In the genomic region with DNA sequence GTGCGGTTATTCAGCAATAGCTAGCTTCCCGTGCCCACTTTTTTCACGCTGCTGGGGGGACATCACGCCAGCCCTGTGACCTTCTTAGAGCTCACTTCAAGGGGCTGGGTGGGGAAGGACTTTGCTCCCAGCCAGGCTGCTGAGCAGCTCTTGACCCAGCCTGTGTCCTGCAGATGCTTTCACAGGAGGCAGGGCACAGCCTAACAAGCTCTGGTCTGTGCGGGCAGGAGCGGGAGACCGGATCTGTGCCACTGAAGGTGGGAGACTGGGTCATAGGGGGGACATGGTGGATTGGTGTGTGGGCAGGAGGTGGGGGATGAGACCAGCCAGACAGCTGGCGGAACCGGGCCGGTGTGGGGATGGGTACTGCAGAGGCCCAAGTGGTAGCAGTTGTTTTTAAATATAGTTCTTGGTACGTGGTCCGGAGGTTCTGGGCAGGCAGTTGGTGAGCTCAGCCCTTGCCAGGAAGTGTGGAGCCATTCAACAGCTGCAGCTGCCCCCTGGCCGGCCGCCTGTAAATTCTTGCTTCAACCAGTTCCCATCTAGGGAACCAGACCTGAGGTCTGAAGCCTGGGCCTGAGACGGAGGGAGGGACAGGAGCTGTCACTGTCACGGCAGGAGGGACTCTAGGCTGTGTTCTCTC, we compare ENCODE assay signal across 8 mouse cellular contexts. TPM values are rescaled to one million over a fixed set of nuclear protein-coding genes. Genes with fewer than 3 reads are reported as not detected.
A peak's percentile ranks its signal among the peaks of the same experiment; 100 is the strongest.
DNase-seq lines count a peak whose midpoint lies in the region; ATAC-seq lines count a peak whose summit lies in the region.

No protein-coding gene starts in this region.

- H3K36me3 ChIP-seq in megakaryocyte, embryonic 14.5 days (replicated peaks; ENCODE audit: low read length) = peaks cover 73% of the 10 kb centered on the region
- peaks cover 37% of the 10 kb centered on the region for H3K36me3 ChIP-seq in heart, embryonic 14.5 days (ENCODE audit: control insufficient read depth, insufficient read depth, low read length)
- peaks cover 30% of the 10 kb centered on the region; the same call in 1 of the 2 replicates for H3K36me3 ChIP-seq in macrophage (ENCODE audit: inconsistent target)

- no peak for ATAC-seq in megakaryocyte, adult 5-6 weeks (ENCODE audit: poor library complexity, severe bottlenecking)
- ATAC-seq in heart, embryonic 14.5 days (ENCODE audit: insufficient number of reproducible peaks, insufficient read depth, low FRiP score, low read depth) = no peak

- peaks cover 66% of the 10 kb centered on the region for H3K79me2 ChIP-seq in macrophage (ENCODE audit: inconsistent target)

- H3K4me3 ChIP-seq in megakaryocyte, embryonic 14.5 days (replicated peaks) = peak overlapping the region; percentile 90
- H3K4me3 ChIP-seq in heart, embryonic 14.5 days (ENCODE audit: control insufficient read depth in 1 of 2, insufficient read depth in 1 of 2, low read depth in 1 of 2, low read length in 2 of 2) = peak overlapping the region in 1 of 2 experiments; percentile 19; a peak in 2 of 4 replicates
- peak overlapping the region; percentile 1; the same call in 1 of the 2 replicates for H3K4me3 ChIP-seq in macrophage (ENCODE audit: inconsistent target)

- peaks cover 85% of the 10 kb centered on the region for H3K4me1 ChIP-seq in megakaryocyte, embryonic 14.5 days
- peaks cover 36 to 52% of the 10 kb centered on the region in 2 experiments for H3K4me1 ChIP-seq in heart, embryonic 14.5 days (ENCODE audit: control insufficient read depth in 2 of 2, insufficient read depth in 2 of 2, low read length in 2 of 2)

- H3K9me3 ChIP-seq in megakaryocyte, embryonic 14.5 days = no peaks in the 10 kb centered on the region
- no peaks in the 10 kb centered on the region for H3K9me3 ChIP-seq in heart, embryonic 14.5 days (ENCODE audit: control insufficient read depth, low read length)

- peak overlapping the region; percentile 70 for H3K9ac ChIP-seq in heart, embryonic 14.5 days (ENCODE audit: low read length)

- H3K27ac ChIP-seq in heart, embryonic 14.5 days (replicated peaks in 1 of 2; ENCODE audit: control insufficient read depth in 1 of 2, insufficient read depth in 1 of 2, low read depth in 2 of 2, low read length in 2 of 2) = peak overlapping the region; percentile 79 to 95
- H3K27ac ChIP-seq in macrophage = peak overlapping the region; percentile 82

- peak overlapping the region; percentile 87 for H3K4me2 ChIP-seq in heart, embryonic 14.5 days (ENCODE audit: low read length)

- H3K27me3 ChIP-seq in megakaryocyte, embryonic 14.5 days (replicated peaks) = no peaks in the 10 kb centered on the region
- no peaks in the 10 kb centered on the region for H3K27me3 ChIP-seq in heart, embryonic 14.5 days (ENCODE audit: control insufficient read depth, insufficient read depth, low read length)

- 38% methylated on average over 16 of the region's 16 CpGs for WGBS in heart, embryonic 14.5 days
- WGBS in macrophage (ENCODE audit: missing documents) = 31% methylated on average over 16 of the region's 16 CpGs

- peak; percentile 46 to 67 for DNase-seq in cerebellum, postnatal 14 days
- DNase-seq in kidney, postnatal 14 days = peak; percentile 79
- no peak for DNase-seq in c-Kit-positive CD71-positive TER-119-positive erythroid progenitor cells, embryonic 14.5 days (ENCODE audit: low spot score)
- no peak for DNase-seq in ovary, adult 18-20 months (ENCODE audit: low spot score)

RNA-seq across cellular contexts. Expression of a gene that starts 4.0 kb away (rescaled TPM):
- 20.6 and 36.4 TPM in 2 replicates for polyA plus RNA-seq in megakaryocyte, embryonic 14.5 days (2012; ENCODE audit: insufficient read depth, low replicate concordance)
- total RNA-seq in megakaryocyte, adult 5-6 weeks (2015) = 18.6 and 20.1 TPM in 2 replicates
- 14.3 and 21.7 TPM in 2 replicates for total RNA-seq in megakaryocyte, adult 5-6 weeks (2017)
- polyA plus RNA-seq in heart, embryonic 14.5 days (2014; fragmentation: Nextera tagmentation; extraction: Ambion mirVana) = 8.7 and 9.7 TPM in 2 replicates
- 100 to 1,000 TPM in 16 of 26 experiments, 10 to 100 TPM in 10; 28.7 to 216 (median 130) TPM for total RNA-seq in macrophage (2018; cell fraction: chromatin; rRNA removed)
- 10 to 100 TPM in 21 of 26 experiments, 1 to 10 TPM in 5; 5.2 to 23.5 (median 15.3) TPM for total RNA-seq in macrophage (2018; cell fraction: cytosol; rRNA removed)
- total RNA-seq in macrophage (2018; cell fraction: nucleus; rRNA removed) = 100 to 1,000 TPM in 6 of 26 experiments, 10 to 100 TPM in 20; 19.8 to 149 (median 68.8) TPM
- 14.3 to 29.7 TPM (median 18.2 TPM) in 3 replicates for polyA plus RNA-seq in macrophage (2018)

RNA-seq across cellular contexts. Expression of a gene that starts 17.2 kb away (rescaled TPM):
- polyA plus RNA-seq in megakaryocyte, embryonic 14.5 days (2012; ENCODE audit: insufficient read depth, low replicate concordance) = 5,967 and 19,384 TPM in 2 replicates
- total RNA-seq in megakaryocyte, adult 5-6 weeks (2015) = 2,892 and 2,923 TPM in 2 replicates
- total RNA-seq in megakaryocyte, adult 5-6 weeks (2017) = 1,028 and 1,070 TPM in 2 replicates
- 4,765 and 5,242 TPM in 2 replicates for polyA plus RNA-seq in heart, embryonic 14.5 days (2014; fragmentation: Nextera tagmentation; extraction: Ambion mirVana)
- 100 to 1,000 TPM in 11 of 26 experiments, 10 to 100 TPM in 15; 34.0 to 280 (median 71.8) TPM for total RNA-seq in macrophage (2018; cell fraction: chromatin; rRNA removed)
- total RNA-seq in macrophage (2018; cell fraction: cytosol; rRNA removed) = 1,000 to 10,000 TPM in 24 of 26 experiments, 100 to 1,000 TPM in 2; 974 to 1,591 (median 1,191) TPM
- 100 to 1,000 TPM; 129 to 513 (median 255) TPM for total RNA-seq in macrophage (2018; cell fraction: nucleus; rRNA removed)
- 1,249 to 2,484 TPM (median 2,323 TPM) in 3 replicates for polyA plus RNA-seq in macrophage (2018)

RNA-seq across cellular contexts. Expression of a gene that starts 17.3 kb away (rescaled TPM):
- polyA plus RNA-seq in megakaryocyte, embryonic 14.5 days (2012; ENCODE audit: insufficient read depth, low replicate concordance) = 18.4 and 24.5 TPM in 2 replicates
- 8.5 and 12.1 TPM in 2 replicates for total RNA-seq in megakaryocyte, adult 5-6 weeks (2015)
- 22.6 and 24.6 TPM in 2 replicates for total RNA-seq in megakaryocyte, adult 5-6 weeks (2017)
- polyA plus RNA-seq in heart, embryonic 14.5 days (2014; fragmentation: Nextera tagmentation; extraction: Ambion mirVana) = 35.3 and 36.6 TPM in 2 replicates
- total RNA-seq in macrophage (2018; cell fraction: chromatin; rRNA removed) = 10 to 100 TPM; 13.1 to 74.0 (median 27.4) TPM
- total RNA-seq in macrophage (2018; cell fraction: cytosol; rRNA removed) = 10 to 100 TPM; 10.6 to 23.4 (median 18.6) TPM
- 10 to 100 TPM; 10.7 to 60.1 (median 18.4) TPM for total RNA-seq in macrophage (2018; cell fraction: nucleus; rRNA removed)
- 15.3 to 47.0 TPM (median 23.8 TPM) in 3 replicates for polyA plus RNA-seq in macrophage (2018)

RNA-seq across cellular contexts. Expression of a gene that starts 42.5 kb away (rescaled TPM):
- 92.0 and 141 TPM in 2 replicates for polyA plus RNA-seq in megakaryocyte, embryonic 14.5 days (2012; ENCODE audit: insufficient read depth, low replicate concordance)
- total RNA-seq in megakaryocyte, adult 5-6 weeks (2015) = 195 and 225 TPM in 2 replicates
- total RNA-seq in megakaryocyte, adult 5-6 weeks (2017) = 181 and 231 TPM in 2 replicates
- 66.0 and 67.5 TPM in 2 replicates for polyA plus RNA-seq in heart, embryonic 14.5 days (2014; fragmentation: Nextera tagmentation; extraction: Ambion mirVana)
- total RNA-seq in macrophage (2018; cell fraction: chromatin; rRNA removed) = 10 to 100 TPM in 21 of 26 experiments, 1 to 10 TPM in 5; 2.6 to 80.6 (median 23.9) TPM
- 1 to 10 TPM; 2.7 to 8.8 (median 5.2) TPM for total RNA-seq in macrophage (2018; cell fraction: cytosol; rRNA removed)
- total RNA-seq in macrophage (2018; cell fraction: nucleus; rRNA removed) = 10 to 100 TPM in 15 of 26 experiments, 1 to 10 TPM in 11; 1.8 to 73.8 (median 10.6) TPM
- polyA plus RNA-seq in macrophage (2018) = 6.0 to 12.7 TPM (median 10.3 TPM) in 3 replicates

RNA-seq across cellular contexts. Expression of a gene that starts 42.6 kb away (rescaled TPM):
- 68.3 and 124 TPM in 2 replicates for polyA plus RNA-seq in megakaryocyte, embryonic 14.5 days (2012; ENCODE audit: insufficient read depth, low replicate concordance)
- 91.9 and 106 TPM in 2 replicates for total RNA-seq in megakaryocyte, adult 5-6 weeks (2015)
- 72.8 and 81.9 TPM in 2 replicates for total RNA-seq in megakaryocyte, adult 5-6 weeks (2017)
- 261 and 264 TPM in 2 replicates for polyA plus RNA-seq in heart, embryonic 14.5 days (2014; fragmentation: Nextera tagmentation; extraction: Ambion mirVana)
- total RNA-seq in macrophage (2018; cell fraction: chromatin; rRNA removed) = 10 to 100 TPM in 14 of 26 experiments, 1 to 10 TPM in 12; 1.7 to 27.3 (median 11.0) TPM
- 10 to 100 TPM; 29.0 to 60.7 (median 46.8) TPM for total RNA-seq in macrophage (2018; cell fraction: cytosol; rRNA removed)
- 10 to 100 TPM in 18 of 26 experiments, 1 to 10 TPM in 8; 3.9 to 26.7 (median 15.3) TPM for total RNA-seq in macrophage (2018; cell fraction: nucleus; rRNA removed)
- 32.5 to 47.9 TPM (median 40.8 TPM) in 3 replicates for polyA plus RNA-seq in macrophage (2018)

Comparison
In these comparisons a context has a peak if more than half of its experiments do, and no peak if none do; other contexts are left out.
1. DNase-seq: peak in cerebellum, postnatal 14 days (2 of 2) and kidney, postnatal 14 days (single experiment); none in c-Kit-positive CD71-positive TER-119-positive erythroid progenitor cells, embryonic 14.5 days (single experiment) and ovary, adult 18-20 months (single experiment).